Mouse (Mus musculus): Measurements from ENCODE around the gene Hoxa10. TPM values are rescaled to one million over a fixed set of nuclear protein-coding genes. Genes with fewer than 3 reads are reported as not detected.

The Hoxa10 gene
- polyA plus RNA-seq, 2 experiments = 0.04 TPM; not detected in 1

DNA sequence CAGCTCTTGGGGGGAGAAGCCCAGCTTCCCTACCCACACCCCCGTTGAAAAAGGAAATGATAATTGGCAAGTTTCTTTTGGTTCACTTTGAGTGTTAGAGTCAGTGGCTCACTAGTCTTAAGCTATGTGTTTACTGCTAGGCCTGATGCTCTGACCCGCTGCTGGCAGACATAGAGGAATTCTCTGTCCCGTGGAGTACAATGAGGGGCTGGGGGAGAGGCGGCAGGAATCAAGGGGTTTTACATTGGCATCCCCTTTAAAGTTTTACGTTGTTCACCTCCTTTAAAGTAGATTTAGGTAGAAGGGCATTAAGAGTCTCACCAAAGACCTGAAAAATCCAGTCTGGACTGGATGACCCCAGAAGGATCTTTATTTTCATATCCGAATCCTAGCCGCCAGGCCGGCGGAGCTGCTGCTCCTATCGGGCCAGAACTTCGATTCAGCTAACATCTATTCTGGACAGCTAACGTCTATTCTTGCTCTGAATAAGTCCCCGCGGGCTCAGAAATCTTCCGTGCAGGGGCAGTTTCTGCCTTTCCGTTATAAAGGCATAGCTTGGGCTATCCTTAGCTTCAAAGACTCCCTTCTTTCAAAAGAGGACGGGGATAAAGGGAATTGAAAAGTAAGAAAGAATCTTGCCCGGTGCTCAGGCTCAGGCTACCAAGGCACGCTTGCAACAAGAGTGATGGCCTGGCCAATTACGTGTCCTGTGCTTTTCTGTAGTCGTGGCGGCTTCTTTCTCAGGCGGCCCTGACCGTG, 11.5 kb upstream of the Hoxa10 start:
- Histone ChIP-seq H3K27ac (no peak overlapping the region), H3K9me3 (ENCODE audit: control insufficient read depth, low read length) (no peaks in the 10 kb centered on the region), H3K36me3 (replicated peaks; ENCODE audit: control insufficient read depth, insufficient read depth, low read depth) (no peaks in the 10 kb centered on the region), H3K9ac (replicated peaks) (no peak overlapping the region), H3K4me3 (ENCODE audit: insufficient read depth in 1 of 2, low read depth in 2 of 2, low read length in 2 of 2) (no peak overlapping the region), H3K27me3 (ENCODE audit: control insufficient read depth, insufficient read depth, low read length) (peaks cover 92% of the 10 kb centered on the region), H3K4me1 (replicated peaks; ENCODE audit: control insufficient read depth in 2 of 2, insufficient read depth in 2 of 2, low read length in 1 of 2) (no peaks in the 10 kb centered on the region), H3K4me2 (ENCODE audit: low read depth) (no peak overlapping the region)
- DNase-seq (ENCODE audit: low read depth in 3 of 3, low spot score in 3 of 3) (no peak), ATAC-seq (ENCODE audit: insufficient read depth) (no peak)
- 2% methylated on average over 24 of the region's 24 CpGs for WGBS (ENCODE audit: insufficient replicate concordance)
- no peak for TF ChIP-seq CTCF (IDR thresholded peaks at IDR 0.05; ENCODE audit: low read depth)
- TF ChIP-seq EP300 (IDR thresholded peaks at IDR 0.05; ENCODE audit: low read depth) = no peak

DNA sequence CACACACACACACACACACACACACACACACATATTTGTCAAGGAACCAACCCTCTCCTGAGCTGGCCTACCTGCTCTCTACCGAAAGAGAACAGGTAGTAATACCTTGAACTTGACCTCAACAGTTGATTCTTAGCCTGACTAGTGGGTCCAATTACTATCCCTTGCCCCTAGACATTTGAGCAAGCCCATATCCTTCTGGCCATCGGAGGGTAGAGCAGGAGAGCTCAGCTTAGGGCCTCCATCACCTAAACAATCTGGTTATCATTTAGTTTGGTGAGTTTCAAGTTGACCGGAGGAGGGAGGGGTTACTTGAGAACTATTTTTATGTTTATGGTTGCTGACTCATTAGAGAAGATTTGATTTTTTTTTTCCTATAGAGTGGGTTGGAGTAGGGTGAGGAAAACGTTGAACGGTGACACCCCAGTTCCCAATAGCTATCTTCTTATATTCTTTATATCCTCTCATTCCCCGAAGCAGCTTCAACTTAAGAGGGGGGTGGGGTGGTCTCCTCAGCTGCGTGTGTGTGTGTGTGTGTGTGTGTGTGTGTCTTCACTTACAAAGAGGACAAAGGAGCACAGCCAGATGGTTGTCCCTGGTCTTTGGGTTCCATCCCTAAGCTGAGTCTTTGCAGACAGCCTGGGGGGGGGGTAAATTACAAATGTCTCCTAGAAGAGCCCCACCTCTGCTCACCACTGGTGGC, 10.7 kb upstream of the Hoxa10 start:
- no peaks in the 10 kb centered on the region for H3K4me1 ChIP-seq (replicated peaks; ENCODE audit: control insufficient read depth in 2 of 2, insufficient read depth in 2 of 2, low read length in 1 of 2)
- H3K4me3 ChIP-seq (ENCODE audit: insufficient read depth in 1 of 2, low read depth in 2 of 2, low read length in 2 of 2) = no peak overlapping the region
- ATAC-seq (ENCODE audit: insufficient read depth) (no peak), DNase-seq (ENCODE audit: low read depth in 3 of 3, low spot score in 3 of 3) (no peak)
- peaks cover 93% of the 10 kb centered on the region for H3K27me3 ChIP-seq (ENCODE audit: control insufficient read depth, insufficient read depth, low read length)
- H3K9me3 ChIP-seq (ENCODE audit: control insufficient read depth, low read length) = no peaks in the 10 kb centered on the region
- no peaks in the 10 kb centered on the region for H3K36me3 ChIP-seq (replicated peaks; ENCODE audit: control insufficient read depth, insufficient read depth, low read depth)
- no peak overlapping the region for H3K4me2 ChIP-seq (ENCODE audit: low read depth)
- H3K9ac ChIP-seq (replicated peaks) = no peak overlapping the region
- 7% methylated on average over 7 of the region's 7 CpGs for WGBS (ENCODE audit: insufficient replicate concordance)
- no peak for TF ChIP-seq EP300 (IDR thresholded peaks at IDR 0.05; ENCODE audit: low read depth)
- no peak for TF ChIP-seq CTCF (IDR thresholded peaks at IDR 0.05; ENCODE audit: low read depth)
- no peak overlapping the region for H3K27ac ChIP-seq

DNA sequence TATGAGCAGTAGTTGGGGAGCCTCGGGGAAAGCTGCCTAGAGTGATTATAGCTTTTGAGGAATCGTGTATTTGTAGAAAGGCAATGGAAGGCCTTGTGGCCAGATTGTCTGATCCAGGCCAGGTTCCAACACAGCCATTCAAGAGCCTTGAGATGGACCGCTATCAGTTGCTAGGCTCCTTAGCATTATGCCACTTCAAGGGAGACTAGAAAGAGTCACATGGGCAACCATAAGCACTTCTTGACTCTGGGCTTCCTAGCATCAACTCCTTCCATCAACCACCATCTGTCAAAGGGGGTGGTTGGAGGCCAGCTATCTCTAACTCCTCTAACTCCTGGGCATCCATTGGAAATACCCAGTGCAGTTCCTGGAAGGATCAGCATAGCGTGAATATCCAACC, 9.2 kb upstream of the Hoxa10 start:
- Histone ChIP-seq H3K4me3 (ENCODE audit: insufficient read depth in 1 of 2, low read depth in 2 of 2, low read length in 2 of 2) (no peak overlapping the region), H3K4me1 (replicated peaks; ENCODE audit: control insufficient read depth in 2 of 2, insufficient read depth in 2 of 2, low read length in 1 of 2) (no peaks in the 10 kb centered on the region), H3K4me2 (ENCODE audit: low read depth) (no peak overlapping the region), H3K9ac (replicated peaks) (no peak overlapping the region), H3K27me3 (ENCODE audit: control insufficient read depth, insufficient read depth, low read length) (peaks cover 95% of the 10 kb centered on the region), H3K27ac (no peak overlapping the region), H3K36me3 (replicated peaks; ENCODE audit: control insufficient read depth, insufficient read depth, low read depth) (no peaks in the 10 kb centered on the region), H3K9me3 (ENCODE audit: control insufficient read depth, low read length) (no peaks in the 10 kb centered on the region)
- ATAC-seq (ENCODE audit: insufficient read depth) (no peak), DNase-seq (ENCODE audit: low read depth in 3 of 3, low spot score in 3 of 3) (no peak)
- no peak for TF ChIP-seq CTCF (IDR thresholded peaks at IDR 0.05; ENCODE audit: low read depth)
- TF ChIP-seq EP300 (IDR thresholded peaks at IDR 0.05; ENCODE audit: low read depth) = no peak
- WGBS (ENCODE audit: insufficient replicate concordance) = 0% methylated on average over 4 of the region's 4 CpGs

DNA sequence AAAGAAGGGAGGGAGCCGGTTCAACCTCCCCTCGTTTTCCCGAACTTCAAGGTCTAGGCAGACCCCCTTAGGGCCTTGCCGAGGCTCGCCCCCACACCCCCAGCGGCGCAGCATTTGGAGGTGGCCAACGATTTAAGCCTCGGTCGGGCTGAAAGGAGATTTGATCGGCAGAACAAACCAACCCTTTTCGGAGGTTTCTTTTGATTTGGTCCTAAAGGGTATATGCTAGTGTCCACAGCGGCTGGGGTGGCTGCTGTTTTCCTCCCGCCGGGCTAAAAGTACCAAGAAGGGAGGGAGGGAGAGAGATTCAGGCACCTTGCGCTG, 8.7 kb upstream of the Hoxa10 start:
- no peak overlapping the region for H3K4me2 ChIP-seq (ENCODE audit: low read depth)
- H3K9me3 ChIP-seq (ENCODE audit: control insufficient read depth, low read length) = no peaks in the 10 kb centered on the region
- peaks cover 98% of the 10 kb centered on the region for H3K27me3 ChIP-seq (ENCODE audit: control insufficient read depth, insufficient read depth, low read length)
- no peak for ATAC-seq (ENCODE audit: insufficient read depth)
- DNase-seq (ENCODE audit: low read depth in 3 of 3, low spot score in 3 of 3) = no peak
- H3K9ac ChIP-seq (replicated peaks) = no peak overlapping the region
- WGBS (ENCODE audit: insufficient replicate concordance) = under 1% methylated on average over 16 of the region's 16 CpGs
- no peak for TF ChIP-seq EP300 (IDR thresholded peaks at IDR 0.05; ENCODE audit: low read depth)
- no peak for TF ChIP-seq CTCF (IDR thresholded peaks at IDR 0.05; ENCODE audit: low read depth)
- H3K36me3 ChIP-seq (replicated peaks; ENCODE audit: control insufficient read depth, insufficient read depth, low read depth) = no peaks in the 10 kb centered on the region
- H3K4me3 ChIP-seq (ENCODE audit: insufficient read depth in 1 of 2, low read depth in 2 of 2, low read length in 2 of 2) = no peak overlapping the region
- no peak overlapping the region for H3K27ac ChIP-seq
- no peaks in the 10 kb centered on the region for H3K4me1 ChIP-seq (replicated peaks; ENCODE audit: control insufficient read depth in 2 of 2, insufficient read depth in 2 of 2, low read length in 1 of 2)

DNA sequence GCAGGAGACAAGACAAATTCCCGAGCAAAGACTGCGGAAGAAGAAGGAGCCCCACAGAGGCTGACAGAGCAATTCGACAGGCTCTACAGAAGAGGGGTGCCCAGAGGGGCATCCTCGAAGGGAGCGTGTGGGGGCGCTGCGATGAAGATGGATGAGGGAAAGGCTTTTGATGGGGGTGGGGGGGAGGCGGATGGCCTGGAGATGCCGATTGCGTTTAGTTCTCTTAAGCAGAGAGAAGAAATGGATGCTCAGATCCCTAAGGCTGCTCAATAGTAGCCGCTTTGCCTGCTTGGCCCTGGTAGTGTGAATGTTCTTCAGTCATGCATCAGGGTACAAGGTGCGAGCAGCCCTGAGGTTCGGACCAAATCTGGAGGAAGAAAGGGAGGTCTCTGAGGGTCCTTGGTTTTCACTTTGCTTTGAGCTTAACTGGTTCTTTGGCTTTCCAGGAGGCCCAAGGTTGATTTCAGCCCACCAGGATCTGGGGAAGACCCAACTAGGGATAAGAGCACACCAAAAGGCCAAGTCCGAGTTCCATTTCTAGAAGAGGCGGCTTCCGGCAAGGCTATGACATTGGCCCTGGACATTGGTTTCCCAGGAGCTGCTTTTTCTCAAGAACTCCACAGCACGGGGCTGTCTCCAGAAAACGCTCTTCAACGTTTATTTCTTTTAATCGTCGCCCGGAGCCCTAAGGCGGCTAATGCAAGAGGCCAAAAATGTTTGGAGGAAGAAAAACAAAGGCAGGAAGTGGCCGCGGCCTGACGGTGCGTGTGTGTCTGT, 8.2 kb upstream of the Hoxa10 start:
- no peak overlapping the region for H3K9ac ChIP-seq (replicated peaks)
- 1% methylated on average over 27 of the region's 27 CpGs for WGBS (ENCODE audit: insufficient replicate concordance)
- no peaks in the 10 kb centered on the region for H3K4me1 ChIP-seq (replicated peaks; ENCODE audit: control insufficient read depth in 2 of 2, insufficient read depth in 2 of 2, low read length in 1 of 2)
- DNase-seq (ENCODE audit: low read depth in 3 of 3, low spot score in 3 of 3) (no peak), ATAC-seq (ENCODE audit: insufficient read depth) (no peak)
- no peak overlapping the region for H3K27ac ChIP-seq
- H3K4me2 ChIP-seq (ENCODE audit: low read depth) = no peak overlapping the region
- H3K9me3 ChIP-seq (ENCODE audit: control insufficient read depth, low read length) = no peaks in the 10 kb centered on the region
- no peak overlapping the region for H3K4me3 ChIP-seq (ENCODE audit: insufficient read depth in 1 of 2, low read depth in 2 of 2, low read length in 2 of 2)
- TF ChIP-seq EP300 (IDR thresholded peaks at IDR 0.05; ENCODE audit: low read depth) (no peak), CTCF (IDR thresholded peaks at IDR 0.05; ENCODE audit: low read depth) (no peak)
- no peaks in the 10 kb centered on the region for H3K36me3 ChIP-seq (replicated peaks; ENCODE audit: control insufficient read depth, insufficient read depth, low read depth)
- peaks cover 98% of the 10 kb centered on the region for H3K27me3 ChIP-seq (ENCODE audit: control insufficient read depth, insufficient read depth, low read length)
